Mouse (Mus musculus) midbrain, postnatal 0 days (tissue): ENCODE measurements at regions not wholly inside any gene's neighbourhood (a gene's known extent, or its start where the extent isn't known, plus 50 kb on each side); places are given as distances from the start of the nearest gene placed in this dataset.
"Not testable (repeated sequence)": the region's sequence is repeated elsewhere in the genome, so short reads cannot be mapped to it uniquely, and the experiment has no call there.

Source experiments
- ATAC-seq: fragments of 200-750 bp; cut with Nextera tagmentation; 2 replicates; pipeline ENCODE4 v1.8.0; 2017; ENCODE audit warnings: moderate number of reproducible peaks, mild to moderate bottlenecking, moderate TSS enrichment, moderate library complexity; ENCODE audit not compliant: low FRiP score
- DNase-seq: peaks from one replicate; pipeline ENCODE4 v3.0.0-alpha.2; 2015; ENCODE audit warnings: low spot score
- H3K27ac ChIP-seq: fragments of 300-500 bp; sonication (generic); 2 replicates; pipeline ENCODE4 v1.5.1; 2014; ENCODE audit warnings: low read depth, mild to moderate bottlenecking, low read length, mixed read lengths
- H3K27me3 ChIP-seq: fragments of 300-500 bp; sonication (generic); 2 replicates; pipeline ENCODE4 v1.6.1; 2014; ENCODE audit warnings: low read length, control low read depth, mixed read lengths; ENCODE audit not compliant: insufficient read depth
- H3K36me3 ChIP-seq: fragments of 300-500 bp; sonication (generic); 2 replicates; pipeline ENCODE4 v1.6.1; 2014; ENCODE audit warnings: low read length, control low read depth, mixed read lengths; ENCODE audit not compliant: insufficient read depth
- H3K4me1 ChIP-seq: fragments of 300-500 bp; sonication (generic); 2 replicates; pipeline ENCODE4 v1.6.1; 2014; ENCODE audit warnings: mild to moderate bottlenecking, control low read depth, antibody characterized with exemption, low read length, mixed read lengths; ENCODE audit not compliant: insufficient read depth
- H3K4me2 ChIP-seq: fragments of 300-500 bp; sonication (generic); 2 replicates; pipeline ENCODE4 v1.6.1; 2014; ENCODE audit warnings: low read depth, mild to moderate bottlenecking, low read length, mixed read lengths; ENCODE audit not compliant: poor library complexity, severe bottlenecking
- H3K4me3 ChIP-seq: fragments of 300-500 bp; sonication (generic); 2 replicates; pipeline ENCODE4 v1.5.1; 2014; ENCODE audit warnings: low read depth, mild to moderate bottlenecking, low read length, moderate library complexity
- H3K9ac ChIP-seq: fragments of 300-500 bp; sonication (generic); replicated peaks from 2 replicates; pipeline ENCODE4 v1.6.1; 2014; ENCODE audit warnings: mild to moderate bottlenecking, low read length, moderate library complexity, mixed read lengths; ENCODE audit not compliant: poor library complexity, severe bottlenecking
- H3K9me3 ChIP-seq: fragments of 300-500 bp; sonication (generic); 2 replicates; pipeline ENCODE4 v1.6.1; 2016; ENCODE audit warnings: low read length, control low read depth
- CTCF ChIP-seq: IDR thresholded peaks from 2 replicates; pipeline ENCODE4 v1.5.1; 2016; ENCODE audit warnings: antibody characterized with exemption, mild to moderate bottlenecking
- WGBS: fragments of 180-500 bp; shearing (Covaris S2); extraction: QIAGEN DNeasy Blood & Tissue Kit; methylation state at CpG from one replicate; pipeline ENCODE4 v1.1.7; 2014; 5-methylcytosine and 5-hydroxymethylcytosine counted together

DNA sequence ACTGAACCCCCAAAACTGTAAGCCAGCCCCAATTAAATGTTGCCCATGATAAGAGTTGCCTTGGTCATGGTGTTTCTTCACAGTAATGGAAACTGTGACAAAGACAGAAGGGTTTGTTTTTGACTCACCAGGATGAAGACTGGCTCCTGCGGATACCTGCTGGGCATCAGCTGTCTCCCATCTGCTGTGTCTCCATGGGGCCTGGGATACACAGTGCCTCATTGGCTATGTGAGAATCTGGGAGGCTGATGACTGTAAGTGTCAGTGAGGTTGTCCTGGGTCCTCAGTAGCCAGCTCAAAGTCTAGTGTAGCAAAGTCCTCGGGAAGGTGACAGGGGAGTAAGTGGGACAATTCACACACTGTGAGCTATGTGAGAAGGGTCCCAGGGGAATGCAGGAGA is 139.5 kb upstream of the Sfswap start:
- Histone ChIP-seq H3K36me3 (no peaks in the 10 kb centered on the region), H3K9me3 (no peaks in the 10 kb centered on the region), H3K27me3 (peaks cover 5% of the 10 kb centered on the region; the same call in 1 of the 2 replicates), H3K4me1 (peaks cover 4% of the 10 kb centered on the region; the same call in 1 of the 2 replicates), H3K4me2 (no peak overlapping the region), H3K4me3 (no peak overlapping the region), H3K9ac (no peak overlapping the region), H3K27ac (no peak overlapping the region)
- 91% methylated on average over 2 of the region's 2 CpGs for WGBS
- DNase-seq, result no peak
- ATAC-seq, result no peak
- TF ChIP-seq CTCF, result no peak

DNA sequence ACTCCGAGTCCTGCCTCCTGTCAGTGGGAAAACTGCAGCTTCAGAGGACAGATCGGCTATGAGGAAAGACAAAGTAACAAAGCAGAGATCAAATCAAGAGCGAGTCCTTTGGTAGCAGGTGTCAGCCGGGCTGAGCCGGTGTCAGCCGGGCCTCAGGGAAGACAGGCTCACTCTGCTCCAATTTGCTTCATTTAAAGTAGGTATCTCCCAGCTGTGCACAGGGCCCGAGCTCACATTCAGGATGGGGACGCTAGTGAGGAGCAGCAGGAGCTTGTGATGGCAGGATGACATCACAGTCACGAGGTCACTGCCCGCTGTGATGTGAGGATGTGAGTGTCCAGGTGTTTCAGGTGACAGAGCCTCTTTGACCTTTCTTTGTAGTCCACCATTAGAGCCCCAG is 137.8 kb upstream of the Sfswap start:
- peaks cover 5% of the 10 kb centered on the region; the same call in 1 of the 2 replicates for H3K27me3 ChIP-seq
- TF ChIP-seq CTCF, result no peak
- no peak for DNase-seq
- no peak overlapping the region for H3K27ac ChIP-seq
- H3K36me3 ChIP-seq, result no peaks in the 10 kb centered on the region
- H3K9me3 ChIP-seq, result no peaks in the 10 kb centered on the region
- no peak overlapping the region for H3K4me3 ChIP-seq
- no peak overlapping the region for H3K4me2 ChIP-seq
- H3K9ac ChIP-seq, result no peak overlapping the region
- ATAC-seq, result no peak
- WGBS, result 62% methylated on average over 10 of the region's 10 CpGs
- H3K4me1 ChIP-seq, result peaks cover 4% of the 10 kb centered on the region; the same call in 1 of the 2 replicates

DNA sequence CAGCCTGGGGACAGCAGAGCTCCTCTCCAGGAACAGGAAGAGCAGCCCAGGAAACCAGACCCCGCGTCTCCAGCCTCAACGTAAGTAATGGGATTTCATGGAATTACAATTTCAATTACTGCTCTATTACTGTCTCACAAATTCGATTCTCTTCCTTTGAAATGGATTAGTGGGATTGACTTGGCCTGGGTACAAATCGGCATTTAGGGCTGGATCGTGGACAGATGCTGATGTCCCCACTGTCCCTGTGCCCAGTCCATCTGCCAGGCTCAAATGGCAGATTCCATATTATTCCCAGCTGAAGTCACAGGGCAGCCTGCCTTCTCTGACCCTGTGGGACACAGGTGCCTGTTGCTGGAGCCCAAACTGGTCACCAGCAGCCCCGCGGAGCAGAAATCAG is 136.0 kb upstream of the Sfswap start:
- no peak overlapping the region for H3K4me3 ChIP-seq
- H3K27me3 ChIP-seq, result peaks cover 5% of the 10 kb centered on the region; the same call in 1 of the 2 replicates
- DNase-seq (peak; percentile 56), ATAC-seq (no peak)
- H3K4me2 ChIP-seq, result no peak overlapping the region
- 51% methylated on average over 8 of the region's 8 CpGs for WGBS
- no peaks in the 10 kb centered on the region for H3K9me3 ChIP-seq
- H3K4me1 ChIP-seq, result peaks cover 4% of the 10 kb centered on the region; the same call in 1 of the 2 replicates
- H3K27ac ChIP-seq, result no peak overlapping the region
- no peak overlapping the region for H3K9ac ChIP-seq
- TF ChIP-seq CTCF, result no peak
- H3K36me3 ChIP-seq, result no peaks in the 10 kb centered on the region

DNA sequence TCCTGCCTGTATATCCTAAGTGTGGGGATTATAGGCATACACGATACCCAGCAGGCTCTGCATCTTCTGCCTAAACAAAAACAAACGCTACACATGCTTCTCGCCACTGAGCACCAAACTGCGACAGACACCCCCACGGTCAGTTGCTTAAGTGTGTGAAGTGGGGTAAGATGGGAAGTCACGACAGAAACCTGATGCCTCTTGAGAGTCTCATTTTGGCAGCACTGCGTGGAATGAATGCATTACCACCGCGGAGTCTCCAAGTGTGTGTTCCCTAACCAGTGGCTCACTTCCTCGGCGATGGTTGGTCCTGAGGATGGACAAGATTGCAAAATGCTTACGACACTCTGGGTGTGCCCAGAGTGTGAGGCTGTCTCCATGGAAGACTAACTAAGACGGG is 133.8 kb upstream of the Sfswap start:
- ATAC-seq (no peak), DNase-seq (no peak)
- 84% methylated on average over 13 of the region's 13 CpGs for WGBS
- TF ChIP-seq CTCF, result no peak
- no peak overlapping the region for H3K27ac ChIP-seq
- peaks cover 4% of the 10 kb centered on the region; the same call in 1 of the 2 replicates for H3K4me1 ChIP-seq
- no peak overlapping the region for H3K4me2 ChIP-seq
- no peaks in the 10 kb centered on the region for H3K27me3 ChIP-seq
- no peak overlapping the region for H3K9ac ChIP-seq
- H3K9me3 ChIP-seq, result no peaks in the 10 kb centered on the region
- H3K4me3 ChIP-seq, result no peak overlapping the region
- no peaks in the 10 kb centered on the region for H3K36me3 ChIP-seq

DNA sequence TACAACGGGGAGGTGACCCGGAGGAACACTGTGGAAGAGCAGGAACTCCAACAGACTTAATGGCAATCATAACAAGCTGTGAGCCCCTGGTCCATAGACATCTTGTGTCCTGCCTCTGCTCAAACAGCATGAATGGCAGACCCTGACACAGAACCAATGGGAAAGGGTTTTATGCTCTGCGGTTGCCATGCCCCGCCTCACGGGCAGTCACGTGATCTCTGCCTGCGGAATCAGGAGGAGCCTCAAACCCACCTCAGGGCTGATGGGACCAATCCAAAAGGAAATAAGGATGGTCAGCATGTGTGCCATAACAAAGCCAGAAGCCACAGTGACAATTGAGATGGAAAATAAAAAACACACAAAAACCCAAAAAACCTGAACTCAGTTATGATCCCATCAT is 120.2 kb upstream of the Sfswap start:
- no peak for ATAC-seq

DNA sequence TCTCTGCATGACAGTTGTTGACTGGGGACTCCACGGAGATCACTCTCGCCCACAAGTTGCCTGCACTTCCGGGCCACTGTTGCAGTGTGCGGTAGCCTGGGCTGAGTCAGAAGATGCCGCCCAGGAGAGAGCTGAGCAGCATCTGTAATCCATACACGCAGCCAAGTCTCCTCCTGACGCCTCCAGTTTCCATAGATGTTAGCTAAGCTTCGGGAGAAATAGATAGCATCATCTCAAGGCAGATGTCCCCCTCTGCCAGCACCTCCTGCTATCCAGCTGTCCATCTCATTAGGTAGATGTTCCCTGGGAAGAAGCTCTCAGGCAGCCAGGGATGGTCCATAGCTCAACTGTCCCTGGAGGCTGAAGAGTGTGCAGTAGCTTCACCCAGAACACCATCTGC is 116.0 kb upstream of the Sfswap start:
- ATAC-seq, result no peak
- Histone ChIP-seq H3K4me3 (no peak overlapping the region), H3K4me2 (no peak overlapping the region), H3K4me1 (no peaks in the 10 kb centered on the region), H3K36me3 (no peaks in the 10 kb centered on the region), H3K27me3 (no peaks in the 10 kb centered on the region), H3K9ac (no peak overlapping the region), H3K27ac (no peak overlapping the region), H3K9me3 (no peaks in the 10 kb centered on the region)
- no peak for DNase-seq
- 92% methylated on average over 8 of the region's 8 CpGs for WGBS
- no peak for TF ChIP-seq CTCF

More for the DNA sequence above, 120.2 kb upstream of the Sfswap start:
- Histone ChIP-seq H3K9ac (no peak overlapping the region), H3K27ac (no peak overlapping the region), H3K9me3 (peaks cover 12% of the 10 kb centered on the region), H3K4me2 (no peak overlapping the region), H3K4me3 (no peak overlapping the region), H3K4me1 (no peaks in the 10 kb centered on the region), H3K36me3 (no peaks in the 10 kb centered on the region), H3K27me3 (no peaks in the 10 kb centered on the region)
- no peak for DNase-seq
- TF ChIP-seq CTCF, result no peak
- WGBS, result 94% methylated on average over 7 of the region's 7 CpGs

DNA sequence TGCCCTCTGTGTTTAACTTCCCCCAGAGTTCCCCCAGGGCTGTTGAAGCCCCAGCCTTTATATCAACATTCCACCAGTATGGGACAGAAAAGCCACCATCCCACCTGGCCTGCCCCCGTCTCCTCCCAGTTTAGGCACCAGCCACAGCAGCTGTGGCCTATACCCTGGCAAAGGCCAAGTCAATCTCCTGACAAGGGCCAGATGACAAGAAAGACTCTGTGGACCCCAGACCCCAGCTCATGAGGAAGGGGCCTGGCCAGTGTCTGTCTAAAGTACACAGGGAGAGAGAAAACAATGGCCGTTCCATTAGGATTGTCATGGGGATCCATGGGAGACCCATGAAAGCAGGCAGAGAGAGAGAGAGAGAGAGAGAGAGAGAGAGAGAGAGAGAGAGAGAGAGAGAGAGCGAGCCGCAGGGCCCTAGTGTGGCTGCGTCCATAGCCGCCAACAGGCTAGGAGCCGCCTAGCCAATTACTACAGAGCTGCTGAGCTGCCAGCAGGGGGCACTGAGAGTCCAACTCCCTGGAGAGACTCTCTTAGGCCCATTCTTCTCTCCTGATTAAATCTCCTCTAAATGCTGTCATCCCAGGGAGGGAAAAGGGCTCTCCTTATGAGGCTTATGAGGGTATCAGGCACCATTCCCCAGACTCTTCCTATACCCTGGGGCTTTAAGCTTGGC is 114.9 kb upstream of the Sfswap start:
- not testable (repeated sequence) for H3K36me3 ChIP-seq, H3K4me1 ChIP-seq, H3K9me3 ChIP-seq, H3K4me2 ChIP-seq, H3K27ac ChIP-seq, DNase-seq, H3K9ac ChIP-seq, H3K4me3 ChIP-seq, H3K27me3 ChIP-seq
- 61% methylated on average over 2 of the region's 7 CpGs for WGBS
- ATAC-seq, result peak; percentile 88

DNA sequence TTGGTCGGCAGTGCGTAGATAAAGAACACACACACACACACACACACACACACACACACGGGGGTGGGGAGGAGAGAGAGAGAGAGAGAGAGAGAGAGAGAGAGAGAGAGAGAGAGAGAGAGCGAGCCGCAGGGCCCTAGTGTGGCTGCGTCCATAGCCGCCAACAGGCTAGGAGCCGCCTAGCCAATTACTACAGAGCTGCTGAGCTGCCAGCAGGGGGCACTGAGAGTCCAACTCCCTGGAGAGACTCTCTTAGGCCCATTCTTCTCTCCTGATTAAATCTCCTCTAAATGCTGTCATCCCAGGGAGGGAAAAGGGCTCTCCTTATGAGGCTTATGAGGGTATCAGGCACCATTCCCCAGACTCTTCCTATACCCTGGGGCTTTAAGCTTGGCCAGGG is 114.3 kb upstream of the Sfswap start:
- not testable (repeated sequence) for DNase-seq, H3K9ac ChIP-seq, H3K27me3 ChIP-seq, H3K9me3 ChIP-seq, H3K27ac ChIP-seq, H3K36me3 ChIP-seq, H3K4me3 ChIP-seq, H3K4me1 ChIP-seq, H3K4me2 ChIP-seq
- no CpG with 5 or more reads among the region's 8 CpGs for WGBS
- ATAC-seq, result peak; percentile 86
